Mouse (Mus musculus): ENCODE results near the gene Plekhg4. TPM values are rescaled to one million over a fixed set of nuclear protein-coding genes. Genes with fewer than 3 reads are reported as not detected.
A peak's percentile ranks its signal among the peaks of the same experiment; 100 is the strongest.

Plekhg4 gene
- polyA plus RNA-seq, 1 experiment from 2014 or later, result 0.35 TPM

DNA sequence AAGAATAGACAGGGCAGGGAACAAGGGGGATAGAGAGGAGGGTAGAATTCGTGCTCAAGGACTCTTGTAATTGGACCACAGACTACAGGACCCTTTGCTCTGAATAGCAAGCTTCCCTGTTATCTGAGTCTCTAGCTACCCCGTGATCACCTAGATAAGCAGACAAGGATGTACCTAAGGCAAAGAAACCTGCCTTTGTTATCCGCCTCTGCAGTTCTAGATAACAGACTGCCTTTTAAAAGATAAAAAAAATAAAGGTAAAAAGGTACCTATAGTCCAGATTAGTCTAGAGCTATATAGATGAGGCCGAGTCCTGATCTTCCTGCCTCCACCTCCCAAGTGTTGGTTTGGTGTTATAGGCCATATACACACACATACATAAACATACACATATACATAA is 30.3 kb upstream of the Plekhg4 start:
- WGBS, result 70% methylated on average over 4 of the region's 4 CpGs

DNA sequence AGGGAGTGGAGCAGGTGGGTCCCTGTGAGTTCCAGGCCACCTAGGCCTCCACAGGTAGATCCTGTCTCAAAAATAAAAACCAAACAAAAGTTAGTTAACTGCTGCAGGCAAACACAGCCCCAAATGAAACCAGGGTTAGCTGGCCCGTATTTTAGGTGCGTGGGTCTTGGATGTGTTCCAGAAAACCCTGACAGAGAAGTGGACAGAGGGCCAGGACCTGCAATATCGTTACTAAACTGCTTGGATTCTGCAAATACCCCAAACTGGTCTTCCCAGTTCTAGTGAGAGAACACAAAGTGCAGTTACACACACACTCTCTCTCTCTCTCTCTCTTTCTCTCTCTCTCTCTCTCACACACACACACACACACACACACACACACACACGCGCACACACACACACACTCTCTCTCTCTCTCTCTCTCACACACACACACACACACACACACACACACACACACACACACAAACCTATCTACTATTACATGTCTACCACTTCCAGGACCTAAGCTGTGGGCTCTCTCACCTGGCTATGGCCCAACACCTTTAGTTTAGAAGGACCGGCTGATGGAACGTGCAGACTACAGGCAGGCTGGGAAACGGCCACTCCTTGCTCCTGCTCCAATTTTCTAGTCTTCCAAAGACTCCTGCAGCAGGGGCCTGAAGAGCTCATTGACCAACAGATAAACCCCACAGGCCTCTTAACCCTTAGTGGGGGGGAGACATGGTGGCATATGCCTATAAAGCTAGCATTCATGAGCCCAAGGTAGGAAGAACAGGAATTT is 29.1 kb upstream of the Plekhg4 start:
- peaks cover 13% of the 10 kb centered on the region; the same call in 1 of the 2 replicates for H3K27me3 ChIP-seq (replicated peaks)
- H3K9ac ChIP-seq, result no peak overlapping the region
- peaks cover 19% of the 10 kb centered on the region for H3K4me1 ChIP-seq
- H3K4me2 ChIP-seq (replicated peaks), result no peak overlapping the region
- no peaks in the 10 kb centered on the region for H3K9me3 ChIP-seq
- H3K36me3 ChIP-seq, result no peaks in the 10 kb centered on the region
- no peak overlapping the region for H3K4me3 ChIP-seq
- 81% methylated on average over 8 of the region's 8 CpGs for WGBS
- no peak overlapping the region for H3K27ac ChIP-seq
- ATAC-seq (ENCODE audit: low FRiP score, low read depth), result no peak

More for the DNA sequence above, 30.3 kb upstream of the Plekhg4 start:
- Histone ChIP-seq H3K9ac (no peak overlapping the region), H3K27me3 (replicated peaks) (peaks cover 13% of the 10 kb centered on the region; the same call in 1 of the 2 replicates), H3K36me3 (no peaks in the 10 kb centered on the region), H3K4me1 (peaks cover 19% of the 10 kb centered on the region), H3K27ac (no peak overlapping the region), H3K4me3 (no peak overlapping the region), H3K4me2 (replicated peaks) (no peak overlapping the region), H3K9me3 (no peaks in the 10 kb centered on the region)
- ATAC-seq (ENCODE audit: low FRiP score, low read depth), result no peak

DNA sequence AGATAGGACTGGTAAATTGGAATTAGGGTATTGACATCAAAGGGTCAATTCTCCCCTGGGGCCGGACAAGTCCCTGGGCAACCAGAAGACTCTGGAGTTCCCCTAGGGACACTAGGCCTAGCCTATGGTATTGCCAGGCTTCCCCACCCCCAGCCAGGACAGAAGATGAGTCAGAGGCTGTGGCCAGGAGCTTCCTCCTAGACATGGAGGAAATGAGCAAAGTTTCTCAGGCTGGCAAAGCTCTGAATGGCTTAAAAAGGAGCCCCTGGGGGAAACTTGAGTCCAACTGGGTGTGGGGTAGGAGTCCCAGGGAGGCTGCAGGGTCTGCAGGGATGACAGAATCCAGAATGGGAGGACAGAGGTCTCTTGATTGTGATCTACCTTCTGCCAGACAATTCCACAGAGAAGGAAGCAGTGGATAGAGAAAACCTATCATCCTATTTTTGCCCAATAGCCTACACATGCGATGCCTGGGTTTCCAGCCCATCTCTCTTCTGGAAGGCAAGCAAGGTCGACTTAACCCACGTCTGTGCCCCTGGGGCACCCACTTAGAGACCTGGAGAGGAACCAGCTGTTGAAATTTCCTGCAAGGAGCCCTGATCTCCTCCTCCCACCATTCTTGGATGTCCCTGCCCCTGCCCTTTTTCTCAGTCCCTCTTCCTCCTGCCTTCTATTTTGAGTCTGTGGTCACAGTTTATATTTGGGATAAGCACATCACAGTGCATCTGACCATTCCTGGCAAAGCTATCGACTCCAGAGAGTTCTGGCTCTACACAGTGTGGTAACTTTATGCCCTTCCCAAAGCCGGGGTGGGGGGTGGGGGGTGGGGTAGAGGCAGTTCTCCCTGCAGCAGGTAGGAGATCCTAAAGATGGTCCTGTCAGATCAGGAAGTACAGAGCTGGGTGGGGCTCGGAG is 27.8 kb upstream of the Plekhg4 start:
- H3K36me3 ChIP-seq, result no peaks in the 10 kb centered on the region
- no peak overlapping the region for H3K27ac ChIP-seq
- H3K4me2 ChIP-seq (replicated peaks), result 0 out of 2 replicates have a peak overlapping the region, but pooled peaks have one; percentile 5
- H3K9ac ChIP-seq, result no peak overlapping the region
- no peak overlapping the region for H3K4me3 ChIP-seq
- H3K27me3 ChIP-seq (replicated peaks), result peaks cover 13% of the 10 kb centered on the region; the same call in 1 of the 2 replicates
- WGBS, result 75% methylated on average over 7 of the region's 7 CpGs
- ATAC-seq (ENCODE audit: low FRiP score, low read depth), result no peak
- peaks cover 31% of the 10 kb centered on the region for H3K4me1 ChIP-seq
- H3K9me3 ChIP-seq, result no peaks in the 10 kb centered on the region

DNA sequence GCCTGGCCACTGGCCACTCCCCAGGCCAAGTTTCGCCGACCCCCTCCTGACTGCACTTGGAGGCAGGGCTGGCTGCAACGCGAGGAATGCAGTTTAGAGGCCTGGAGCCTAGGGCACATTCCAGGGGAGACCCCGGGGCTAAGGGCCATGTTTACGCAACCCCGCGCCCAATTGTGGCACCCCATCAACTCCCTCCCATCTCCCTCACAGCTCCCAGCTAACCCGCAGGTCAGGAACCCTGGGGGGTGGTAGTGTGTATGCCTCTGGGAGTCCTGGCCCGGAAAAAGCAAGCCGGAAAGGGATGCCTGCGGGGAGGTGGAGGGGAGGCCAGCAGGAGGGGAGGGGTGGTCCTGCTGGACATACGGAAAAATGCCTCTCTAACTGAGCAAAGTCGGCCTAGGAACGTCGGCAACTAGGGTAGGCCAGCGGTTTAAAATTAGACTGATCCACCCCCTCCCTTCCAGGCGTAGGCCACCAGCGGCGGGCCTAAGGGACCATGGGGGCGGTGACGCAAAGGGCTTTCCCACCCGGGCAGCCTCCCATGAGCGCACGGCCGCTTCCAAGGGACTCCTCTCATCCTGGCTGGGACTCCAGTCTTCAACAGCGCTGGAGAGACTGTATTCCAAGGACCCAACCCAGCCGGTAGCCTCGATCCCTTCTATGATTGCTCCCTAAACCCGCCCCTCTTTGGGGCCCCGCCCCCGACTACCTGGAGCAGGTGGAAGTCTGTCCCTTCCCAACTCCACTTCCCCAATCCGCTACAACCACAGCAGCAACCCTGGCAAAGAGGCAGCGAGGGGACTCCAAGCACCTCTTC is 26.3 kb upstream of the Plekhg4 start:
- Histone ChIP-seq H3K4me3 (peak overlapping the region; percentile 64), H3K27ac (no peak overlapping the region), H3K9ac (peak overlapping the region; percentile 53), H3K4me2 (replicated peaks) (peak overlapping the region; percentile 98), H3K36me3 (no peaks in the 10 kb centered on the region), H3K27me3 (replicated peaks) (peaks cover 13% of the 10 kb centered on the region; the same call in 1 of the 2 replicates), H3K4me1 (peaks cover 35% of the 10 kb centered on the region), H3K9me3 (no peaks in the 10 kb centered on the region)
- WGBS, result 2% methylated on average over 34 of the region's 34 CpGs
- ATAC-seq (ENCODE audit: low FRiP score, low read depth), result peak; percentile 16

DNA sequence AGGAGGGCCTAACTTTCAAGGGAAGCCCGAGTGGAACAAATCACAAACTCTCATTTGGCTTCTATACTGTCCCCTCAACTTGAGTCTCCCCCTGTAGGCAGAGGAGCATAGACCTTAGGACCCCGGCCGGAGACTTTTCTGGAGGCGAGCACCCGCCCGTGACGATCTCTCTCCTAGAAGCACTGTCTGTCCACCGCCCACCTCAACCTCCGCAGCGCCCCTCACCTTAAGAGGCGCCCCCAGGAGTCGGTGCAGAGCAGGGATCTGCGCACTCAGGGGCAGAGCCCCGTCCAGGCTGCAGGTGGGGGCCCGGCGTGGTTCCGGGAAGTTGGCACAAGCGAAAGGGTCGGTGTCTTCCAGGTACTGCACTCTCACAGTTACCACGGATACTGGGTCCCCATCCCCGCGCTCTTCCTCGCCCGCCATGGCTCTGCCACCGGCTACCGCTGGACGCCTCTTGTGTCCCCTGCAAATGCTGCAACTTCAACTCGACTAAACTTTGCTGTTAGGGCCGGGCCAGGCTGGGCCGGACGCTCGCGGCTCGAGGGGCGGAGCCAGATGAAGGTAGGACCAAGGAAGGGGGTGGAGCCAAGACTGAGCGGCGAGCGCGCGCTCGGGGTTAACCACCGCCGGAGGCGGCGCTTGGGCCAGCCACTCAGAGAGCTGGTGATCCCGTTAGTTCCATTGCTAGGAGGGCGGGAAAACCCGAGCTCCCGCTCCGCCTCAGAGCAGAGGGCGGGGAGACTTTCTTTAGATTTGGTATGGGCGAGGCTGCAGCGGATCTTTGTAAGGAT is 25.4 kb upstream of the Plekhg4 start, which contains the start of gene Fhod1:
Fhod1 (minus strand) TSS at position 526 of the 794 bp plus-strand sequence.
- H3K36me3 ChIP-seq, result no peaks in the 10 kb centered on the region
- WGBS, result under 1% methylated on average over 53 of the region's 53 CpGs
- H3K4me2 ChIP-seq (replicated peaks), result peak within 1 kb of the TSS; percentile 98
- peak; percentile 84 for ATAC-seq (ENCODE audit: low FRiP score, low read depth)
- peaks cover 13% of the 10 kb centered on the region; the same call in 1 of the 2 replicates for H3K27me3 ChIP-seq (replicated peaks)
- peak within 1 kb of the TSS; percentile 82 for H3K9ac ChIP-seq
- H3K27ac ChIP-seq, result no peak within 1 kb of the TSS
- H3K4me1 ChIP-seq, result peaks cover 35% of the 10 kb centered on the region
- H3K4me3 ChIP-seq, result peak within 1 kb of the TSS; percentile 64
- no peaks in the 10 kb centered on the region for H3K9me3 ChIP-seq

DNA sequence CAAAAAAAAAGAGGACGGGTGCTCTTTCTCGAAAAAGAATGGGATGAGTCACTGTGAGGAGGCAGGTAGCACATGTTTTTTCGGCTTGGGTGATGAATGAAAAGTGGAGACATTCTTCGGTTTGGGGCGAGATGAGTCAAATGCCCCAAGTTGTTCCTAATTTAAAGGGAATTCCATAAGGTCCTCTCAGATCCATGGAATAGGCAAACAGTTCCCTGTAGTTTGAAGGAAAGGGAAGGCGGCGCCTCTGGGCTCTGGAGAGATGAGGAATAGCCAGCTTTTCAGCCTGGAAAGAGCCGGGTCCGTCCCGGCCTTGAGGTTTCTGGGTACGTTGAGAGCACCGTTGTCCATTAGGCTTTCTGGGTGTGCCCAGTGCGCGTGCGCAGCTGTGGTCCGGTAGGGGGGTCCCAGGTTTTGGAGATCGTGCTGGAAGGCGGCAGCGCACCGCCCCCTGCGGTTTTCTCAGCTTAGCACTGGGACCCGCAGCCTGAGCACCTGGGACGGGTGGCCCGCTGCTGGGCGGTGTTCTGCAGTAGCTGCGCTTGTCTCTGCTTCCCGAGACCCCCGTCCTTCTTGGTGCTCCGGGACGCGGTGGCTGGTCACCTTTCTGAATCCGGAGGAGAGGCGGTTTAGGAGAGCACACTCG is 24.5 kb upstream of the Plekhg4 start, which contains the start of gene Slc9a5:
Slc9a5 (plus strand) TSS at position 394 of the 646 bp plus-strand sequence.
- WGBS, result under 1% methylated on average over 34 of the region's 34 CpGs
- peak; percentile 15; the same call in 1 of the 2 replicates for ATAC-seq (ENCODE audit: low FRiP score, low read depth)

DNA sequence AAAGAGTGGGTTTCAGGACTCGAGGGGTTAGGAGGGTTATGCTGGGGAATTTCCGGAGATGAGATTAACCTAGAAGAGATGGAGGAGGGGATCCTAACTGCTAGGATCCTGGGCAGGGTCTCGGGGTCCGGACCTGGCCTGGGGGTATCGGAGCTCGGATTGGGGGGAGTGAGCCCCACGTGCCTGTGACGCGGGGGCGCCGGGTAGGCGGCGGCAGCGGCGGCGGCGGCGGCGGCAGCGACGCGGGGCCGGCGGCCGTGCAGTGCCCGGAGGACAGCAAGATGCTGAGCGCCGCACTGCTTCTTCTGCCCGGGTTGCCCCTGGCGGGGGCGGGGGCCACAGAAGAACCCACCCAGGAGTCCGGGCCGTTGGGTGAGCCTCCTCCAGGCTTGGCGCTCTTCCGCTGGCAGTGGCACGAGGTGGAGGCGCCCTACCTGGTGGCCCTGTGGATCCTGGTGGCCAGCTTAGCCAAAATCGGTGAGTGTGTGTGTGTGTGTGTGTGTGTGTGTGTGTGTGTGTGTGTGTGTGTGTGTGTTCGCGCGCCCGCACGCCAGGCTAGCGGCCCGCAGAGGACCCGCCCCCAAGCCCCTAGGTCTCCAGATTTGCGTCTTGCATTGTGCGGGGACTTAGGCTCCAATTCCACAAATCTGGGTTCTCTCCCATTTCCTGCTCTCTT is 23.8 kb upstream of the Plekhg4 start:
- peaks cover 13% of the 10 kb centered on the region; the same call in 1 of the 2 replicates for H3K27me3 ChIP-seq (replicated peaks)
- peak overlapping the region; percentile 98 for H3K4me2 ChIP-seq (replicated peaks)
- peak overlapping the region; percentile 82 for H3K9ac ChIP-seq
- peaks cover 35% of the 10 kb centered on the region for H3K4me1 ChIP-seq
- peak; percentile 35 for ATAC-seq (ENCODE audit: low FRiP score, low read depth)
- WGBS, result under 1% methylated on average over 37 of the region's 48 CpGs
- no peak overlapping the region for H3K27ac ChIP-seq
- no peaks in the 10 kb centered on the region for H3K9me3 ChIP-seq
- H3K4me3 ChIP-seq, result peak overlapping the region; percentile 64
- no peaks in the 10 kb centered on the region for H3K36me3 ChIP-seq

More for the DNA sequence above, 24.5 kb upstream of the Plekhg4 start, which contains the start of gene Slc9a5:
- Histone ChIP-seq H3K9ac (peak within 1 kb of the TSS; percentile 82), H3K4me1 (peaks cover 35% of the 10 kb centered on the region), H3K4me2 (replicated peaks) (peak within 1 kb of the TSS; percentile 98), H3K4me3 (peak within 1 kb of the TSS; percentile 64), H3K36me3 (no peaks in the 10 kb centered on the region), H3K9me3 (no peaks in the 10 kb centered on the region), H3K27me3 (replicated peaks) (peaks cover 13% of the 10 kb centered on the region; the same call in 1 of the 2 replicates), H3K27ac (no peak within 1 kb of the TSS)

DNA sequence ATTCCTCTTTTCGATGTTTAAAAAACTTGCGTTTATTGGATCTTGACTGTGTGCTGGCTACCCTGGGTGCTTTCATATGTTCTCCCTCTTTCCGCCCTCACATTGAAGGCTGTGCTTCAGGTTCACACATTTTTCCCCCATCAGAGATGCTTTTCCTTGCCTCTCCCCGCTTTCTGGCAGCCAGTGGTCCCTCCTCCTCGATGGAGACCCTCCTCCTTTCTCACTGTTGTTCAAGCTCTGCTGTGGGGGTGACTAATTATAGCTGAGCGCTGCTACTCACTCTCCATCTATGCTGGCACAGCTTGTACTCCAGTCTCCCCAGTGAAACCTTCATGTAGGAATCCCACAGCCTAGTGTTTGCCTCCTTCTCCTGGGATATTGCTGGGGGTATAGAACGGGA is 22.9 kb upstream of the Plekhg4 start:
- H3K27me3 ChIP-seq (replicated peaks), result peaks cover 13% of the 10 kb centered on the region; the same call in 1 of the 2 replicates
- H3K4me1 ChIP-seq, result peaks cover 34% of the 10 kb centered on the region
- peak overlapping the region; percentile 98 for H3K4me2 ChIP-seq (replicated peaks)
- H3K9me3 ChIP-seq, result no peaks in the 10 kb centered on the region
- ATAC-seq (ENCODE audit: low FRiP score, low read depth), result no peak
- no peaks in the 10 kb centered on the region for H3K36me3 ChIP-seq
- 42% methylated on average over 7 of the region's 7 CpGs for WGBS
- no peak overlapping the region for H3K27ac ChIP-seq
- H3K4me3 ChIP-seq, result no peak overlapping the region
- no peak overlapping the region for H3K9ac ChIP-seq

DNA sequence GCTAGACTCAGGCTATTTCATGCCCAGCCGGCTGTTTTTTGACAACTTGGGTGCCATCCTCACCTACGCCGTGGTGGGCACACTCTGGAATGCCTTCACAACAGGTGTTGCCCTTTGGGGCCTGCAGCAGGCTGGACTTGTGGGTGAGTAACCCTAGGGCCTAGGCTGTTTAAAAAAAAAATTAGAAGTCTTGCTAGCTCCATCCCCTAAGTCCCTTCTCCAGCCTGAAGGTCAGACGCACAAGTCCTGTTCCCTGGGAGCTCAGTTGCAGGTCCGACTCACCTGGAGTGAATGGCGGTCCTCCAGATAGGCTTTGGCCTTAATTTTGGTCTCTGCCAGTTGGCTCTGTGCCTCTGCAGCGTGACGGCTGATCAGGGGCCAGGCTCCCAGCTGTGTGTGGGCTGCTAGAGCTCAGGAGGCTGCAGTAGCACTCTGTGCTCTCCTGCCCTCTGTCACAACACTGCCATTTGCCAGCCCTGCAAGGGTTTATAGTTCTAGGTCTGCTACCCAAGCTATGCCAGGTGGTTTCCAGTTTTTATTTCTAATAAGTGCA is 19.4 kb upstream of the Plekhg4 start:
- no peak overlapping the region for H3K4me3 ChIP-seq
- H3K4me2 ChIP-seq (replicated peaks), result no peak overlapping the region
- H3K9ac ChIP-seq, result no peak overlapping the region
- H3K27me3 ChIP-seq (replicated peaks), result no peaks in the 10 kb centered on the region
- H3K27ac ChIP-seq, result no peak overlapping the region
- no peak for ATAC-seq (ENCODE audit: low FRiP score, low read depth)
- H3K9me3 ChIP-seq, result no peaks in the 10 kb centered on the region
- peaks cover 16% of the 10 kb centered on the region for H3K4me1 ChIP-seq
- 0 out of 2 replicates have a peak, but pooled peaks cover 6% of the 10 kb centered on the region for H3K36me3 ChIP-seq
- WGBS, result 80% methylated on average over 8 of the region's 8 CpGs

DNA sequence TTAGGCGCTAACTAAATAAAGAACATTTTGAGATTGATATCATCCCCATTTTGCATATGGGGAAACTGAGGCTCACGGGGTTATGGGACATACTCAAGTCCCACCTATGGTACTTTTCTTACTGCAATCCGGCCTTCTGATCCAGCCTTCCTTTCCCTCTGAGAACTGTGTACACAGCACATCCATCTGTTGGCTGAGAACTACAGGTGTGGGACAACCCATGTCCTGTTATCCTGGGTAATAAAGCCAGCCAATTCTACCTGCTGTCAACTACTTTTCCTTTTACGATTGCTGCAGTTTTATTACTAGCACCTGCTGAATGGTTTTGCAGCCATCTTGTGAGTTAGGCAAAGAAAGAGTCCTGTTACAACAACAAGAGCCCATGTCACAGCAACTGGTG is 18.5 kb upstream of the Plekhg4 start:
- H3K27me3 ChIP-seq (replicated peaks), result no peaks in the 10 kb centered on the region
- peaks cover 11% of the 10 kb centered on the region for H3K4me1 ChIP-seq
- 0 out of 2 replicates have a peak, but pooled peaks cover 6% of the 10 kb centered on the region for H3K36me3 ChIP-seq
- no peaks in the 10 kb centered on the region for H3K9me3 ChIP-seq
- no peak overlapping the region for H3K9ac ChIP-seq
- H3K27ac ChIP-seq, result no peak overlapping the region
- H3K4me3 ChIP-seq, result no peak overlapping the region
- H3K4me2 ChIP-seq (replicated peaks), result no peak overlapping the region
- ATAC-seq (ENCODE audit: low FRiP score, low read depth), result no peak
- 81% methylated on average over 4 of the region's 4 CpGs for WGBS

Measured in neural tube, embryonic 12.5 days (tissue).